Mouse (Mus musculus): ENCODE measurements around the gene Ttc38. TPM values are rescaled to one million over a fixed set of nuclear protein-coding genes. Genes with fewer than 3 reads are reported as not detected.
"Not testable (repeated sequence)": the region's sequence is repeated elsewhere in the genome, so short reads cannot be mapped to it uniquely, and the experiment has no call there.

Gene Ttc38
- total RNA-seq, 2 experiments from 2014 or later = 2.4 to 3.3 TPM

- ATAC-seq (replicated peaks; ENCODE audit: poor library complexity) = peak; percentile 63
Observed at GRCm38 (mm10) chr15:85821203-85822010, 10.7 kb upstream of the Ttc38 start, which contains the start of gene Pkdrej. Pkdrej (minus strand) TSS chr15:85821734.

- ATAC-seq (replicated peaks; ENCODE audit: poor library complexity) = no peak
Observed at GRCm38 (mm10) chr15:85822011-85822359, 10.1 kb upstream of the Ttc38 start.

- ATAC-seq (replicated peaks; ENCODE audit: poor library complexity) = peak; percentile 90
Observed at GRCm38 (mm10) chr15:85826676-85827075, 5.4 kb upstream of the Ttc38 start.

- no peak for ATAC-seq (replicated peaks; ENCODE audit: poor library complexity)
Observed at GRCm38 (mm10) chr15:85828071-85828470, 4.0 kb upstream of the Ttc38 start.

- ATAC-seq (replicated peaks; ENCODE audit: poor library complexity) = no peak
Observed at GRCm38 (mm10) chr15:85829470-85829869, 2.6 kb upstream of the Ttc38 start.

GRCm38 (mm10) chr15:85832599-85832998 lies 493 bp downstream of the Ttc38 start:
- ATAC-seq (replicated peaks; ENCODE audit: poor library complexity) = peak; percentile 7; the same call in 1 of the 2 replicates

GRCm38 (mm10) chr15:85835335-85835734 lies 3.2 kb downstream of the Ttc38 start:
- 0 out of 2 replicates have a peak, but pooled peaks have one; percentile 32 for ATAC-seq (replicated peaks; ENCODE audit: poor library complexity)

- ATAC-seq (replicated peaks; ENCODE audit: poor library complexity) = no peak
Observed at GRCm38 (mm10) chr15:85836887-85837286, 4.8 kb downstream of the Ttc38 start.

GRCm38 (mm10) chr15:85840983-85841382 lies 8.9 kb downstream of the Ttc38 start:
- peak; percentile 75 for ATAC-seq (replicated peaks; ENCODE audit: poor library complexity)

GRCm38 (mm10) chr15:85841796-85842360 lies 9.8 kb downstream of the Ttc38 start:
- ATAC-seq (replicated peaks; ENCODE audit: poor library complexity) = peak; percentile 55; the same call in 1 of the 2 replicates

- no peak for ATAC-seq (replicated peaks; ENCODE audit: poor library complexity)
Observed at GRCm38 (mm10) chr15:85845071-85845470, 13.0 kb downstream of the Ttc38 start.

- ATAC-seq (replicated peaks; ENCODE audit: poor library complexity) = peak; percentile 69; the same call in 1 of the 2 replicates
Observed at GRCm38 (mm10) chr15:85851656-85852392, 19.7 kb downstream of the Ttc38 start.

- ATAC-seq (replicated peaks; ENCODE audit: poor library complexity) = no peak
Observed at GRCm38 (mm10) chr15:85858980-85859489, 26.9 kb downstream of the Ttc38 start.

GRCm38 (mm10) chr15:85859490-85860031 lies 27.5 kb downstream of the Ttc38 start, which contains the start of gene Gtse1:
Gtse1 (plus strand) TSS chr15:85859745.
- ATAC-seq (replicated peaks; ENCODE audit: poor library complexity) = peak; percentile 99

GRCm38 (mm10) chr15:85865913-85866312 lies 33.8 kb downstream of the Ttc38 start:
- ATAC-seq (replicated peaks; ENCODE audit: poor library complexity) = not testable (repeated sequence)

- peak; percentile 98 for ATAC-seq (replicated peaks; ENCODE audit: poor library complexity)
Observed at GRCm38 (mm10) chr15:85867696-85868095, 35.6 kb downstream of the Ttc38 start.

GRCm38 (mm10) chr15:85877336-85877735 lies 45.2 kb downstream of the Ttc38 start:
- ATAC-seq (replicated peaks; ENCODE audit: poor library complexity) = no peak

- ATAC-seq (replicated peaks; ENCODE audit: poor library complexity) = peak; percentile 93
Observed at GRCm38 (mm10) chr15:85878848-85879497, 46.9 kb downstream of the Ttc38 start, which contains the start of gene Trmu. Trmu (plus strand) TSS chr15:85879312.

GRCm38 (mm10) chr15:85879498-85879895 lies 47.4 kb downstream of the Ttc38 start:
- peak; percentile 27 for ATAC-seq (replicated peaks; ENCODE audit: poor library complexity)

GRCm38 (mm10) chr15:85885606-85886005 lies 53.5 kb downstream of the Ttc38 start:
- ATAC-seq (replicated peaks; ENCODE audit: poor library complexity) = no peak
